Mouse (Mus musculus): ENCODE data around the gene Mcm3ap. TPM values are rescaled to one million over a fixed set of nuclear protein-coding genes. Genes with fewer than 3 reads are reported as not detected.

Mcm3ap gene
- polyA plus RNA-seq, 1 experiment from 2014 or later, result 76.4 TPM

Other genes starting within 250 kb of the Mcm3ap start
- gene Prmt2, start 231.1 kb upstream of the Mcm3ap start, polyA plus RNA-seq (2014; fragmentation: Nextera tagmentation; extraction: Ambion mirVana), result 65.3 and 77.9 TPM in 2 replicates
- 0.14 and 0.32 TPM in 2 replicates for gene S100b, start 215.1 kb upstream of the Mcm3ap start, polyA plus RNA-seq (2014; fragmentation: Nextera tagmentation; extraction: Ambion mirVana)
- gene Dip2a, start 123.6 kb upstream of the Mcm3ap start, polyA plus RNA-seq (2014; fragmentation: Nextera tagmentation; extraction: Ambion mirVana), result 3.9 and 4.3 TPM in 2 replicates
- gene AC141477.1, start 28.5 kb upstream of the Mcm3ap start, polyA plus RNA-seq (2014; fragmentation: Nextera tagmentation; extraction: Ambion mirVana), result not detected in 2 replicates
- 12.6 and 14.3 TPM in 2 replicates for gene Pcnt, start 26.1 kb upstream of the Mcm3ap start, polyA plus RNA-seq (2014; fragmentation: Nextera tagmentation; extraction: Ambion mirVana)
- gene 2610028H24Rik, start 19.8 kb upstream of the Mcm3ap start, polyA plus RNA-seq (2014; fragmentation: Nextera tagmentation; extraction: Ambion mirVana), result not detected in 2 replicates
- gene Ybey, start 187 bp downstream of the Mcm3ap start, polyA plus RNA-seq (2014; fragmentation: Nextera tagmentation; extraction: Ambion mirVana), result 5.8 and 6.2 TPM in 2 replicates
- gene Lss, start 62.7 kb downstream of the Mcm3ap start, polyA plus RNA-seq (2014; fragmentation: Nextera tagmentation; extraction: Ambion mirVana), result 26.9 and 36.2 TPM in 2 replicates
- not detected in 2 replicates for gene Spatc1l, start 93.3 kb downstream of the Mcm3ap start, polyA plus RNA-seq (2014; fragmentation: Nextera tagmentation; extraction: Ambion mirVana)
- not detected in 2 replicates for gene Ftcd, start 106.7 kb downstream of the Mcm3ap start, polyA plus RNA-seq (2014; fragmentation: Nextera tagmentation; extraction: Ambion mirVana)
- gene Col6a2, start 154.7 kb downstream of the Mcm3ap start, polyA plus RNA-seq (2014; fragmentation: Nextera tagmentation; extraction: Ambion mirVana), result 14.0 and 15.6 TPM in 2 replicates